In the genomic region with DNA sequence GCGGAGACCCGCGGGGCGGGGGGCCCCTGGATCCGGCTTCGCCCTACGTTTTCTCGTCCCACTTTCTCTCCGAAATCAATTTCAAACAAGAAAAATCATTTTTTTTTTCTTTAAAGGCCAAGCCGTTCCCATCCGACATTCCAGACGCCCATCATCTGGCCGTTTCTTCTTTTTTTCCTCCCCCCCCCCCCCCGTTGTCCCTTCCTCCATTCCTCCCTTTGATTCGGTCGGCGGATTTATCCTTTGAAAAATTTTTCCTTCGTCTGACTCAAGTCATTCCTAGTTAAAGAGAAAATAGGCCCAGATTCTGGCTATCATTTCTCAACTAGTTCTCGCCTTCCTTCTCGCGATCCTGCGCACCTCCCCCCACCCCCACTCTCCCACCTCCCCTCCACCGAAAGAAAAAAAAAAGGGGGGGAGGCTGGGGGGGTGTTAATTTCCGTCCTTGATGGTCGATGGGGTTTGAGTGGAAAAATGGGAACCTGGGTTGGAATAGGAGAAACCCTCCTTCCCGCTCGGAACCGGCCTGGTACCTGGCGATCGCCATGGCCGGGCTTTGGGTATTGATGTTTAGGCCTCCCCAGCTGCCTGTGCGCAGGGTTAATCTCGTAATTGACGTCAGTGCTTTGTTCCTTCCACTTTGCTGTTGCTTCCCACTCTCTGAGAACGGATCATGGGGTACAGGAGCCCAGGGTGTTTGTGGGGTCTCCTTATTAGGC, we compare ENCODE assay signal across 7 mouse cellular contexts. TPM values are rescaled to one million over a fixed set of nuclear protein-coding genes. Genes with fewer than 3 reads are reported as not detected.
A peak's percentile ranks its signal among the peaks of the same experiment; 100 is the strongest.
DNase-seq lines count a peak whose midpoint lies in the region; ATAC-seq lines count a peak whose summit lies in the region.

No protein-coding gene starts in this region.

- ATAC-seq in common myeloid progenitor, adult 5-6 weeks (replicated peaks; ENCODE audit: low read depth, poor library complexity, severe bottlenecking): peak; percentile 31
- no peak for ATAC-seq in intestine, embryonic 14.5 days (replicated peaks; ENCODE audit: low FRiP score, low TSS enrichment, low read depth)

- H3K9me3 ChIP-seq in intestine, embryonic 14.5 days (ENCODE audit: control insufficient read depth, low read length): no peaks in the 10 kb centered on the region

- H3K4me1 ChIP-seq in intestine, embryonic 14.5 days (replicated peaks; ENCODE audit: control insufficient read depth, insufficient read depth, low read length): peaks cover 4% of the 10 kb centered on the region; the same call in 1 of the 2 replicates

- intact Hi-C loops in gastrocnemius, postnatal 14 days (cut with DNase I; ENCODE audit: low total_unique reads): no loop called here
- intact Hi-C loops in left cerebral cortex, postnatal 36 days (cut with DNase I): loop anchor here (2.0 kb wide), 2 partner anchors 27 to 51 kb away; partner anchors contain the start of genes Hspa4 and Zcchc10

- WGBS in intestine, embryonic 14.5 days: under 1% methylated on average over 35 of the region's 35 CpGs

- peak overlapping the region; percentile 98 for H3K9ac ChIP-seq in intestine, embryonic 14.5 days (ENCODE audit: low read length)

- H3K4me3 ChIP-seq in intestine, embryonic 14.5 days (ENCODE audit: low read depth, low read length): peak overlapping the region; percentile 67

- no peaks in the 10 kb centered on the region for H3K27me3 ChIP-seq in intestine, embryonic 14.5 days (replicated peaks; ENCODE audit: control insufficient read depth, insufficient read depth, low read length)

- peak overlapping the region; percentile 96 for H3K27ac ChIP-seq in intestine, embryonic 14.5 days (ENCODE audit: low read depth)

- H3K4me2 ChIP-seq in intestine, embryonic 14.5 days (ENCODE audit: low read length): peak overlapping the region; percentile 71

- DNase-seq in adipocyte (ENCODE audit: low spot score): peak; percentile 77
- peak; percentile 23 for DNase-seq in gastrocnemius, postnatal 14 days
- DNase-seq in intestine, embryonic 14.5 days (ENCODE audit: low spot score): peak; percentile 90
- DNase-seq in left cerebral cortex, postnatal 36 days (ENCODE audit: low spot score in 2 of 2): peak; percentile 56
- DNase-seq in mesoderm, embryonic 11.5 days (ENCODE audit: low read depth, low spot score): peak; percentile 80
- DNase-seq in right cerebral cortex, postnatal 25 days: peak; percentile 58

- peaks cover 5% of the 10 kb centered on the region; the same call in 1 of the 2 replicates for H3K36me3 ChIP-seq in intestine, embryonic 14.5 days (ENCODE audit: control insufficient read depth, insufficient read depth, low read length)

RNA-seq across cellular contexts. Expression of gene Aff4, which starts 0.8 kb away (rescaled TPM):
- total RNA-seq in common myeloid progenitor, adult 5-6 weeks (2017): 65.0 and 90.0 TPM in 2 replicates
- total RNA-seq in gastrocnemius, postnatal 14 days (2021): 10 to 100 TPM; 82.6 to 94.5 TPM
- 48.1 and 56.6 TPM in 2 replicates for polyA plus RNA-seq in intestine, embryonic 14.5 days (2014; fragmentation: Nextera tagmentation; extraction: Ambion mirVana)
- total RNA-seq in left cerebral cortex, postnatal 36 days (2021): 100 to 1,000 TPM; 157 to 221 TPM

RNA-seq across cellular contexts. Expression of gene Zcchc10, which starts 26.9 kb away (rescaled TPM):
- 9.6 and 22.0 TPM in 2 replicates for total RNA-seq in common myeloid progenitor, adult 5-6 weeks (2017)
- total RNA-seq in gastrocnemius, postnatal 14 days (2021): 1 to 10 TPM; 7.4 to 8.7 TPM
- polyA plus RNA-seq in intestine, embryonic 14.5 days (2014; fragmentation: Nextera tagmentation; extraction: Ambion mirVana): 22.4 and 22.5 TPM in 2 replicates
- 1 to 10 TPM; 9.3 to 9.5 TPM for total RNA-seq in left cerebral cortex, postnatal 36 days (2021)

RNA-seq across cellular contexts. Expression of gene Hspa4, which starts 51.1 kb away (rescaled TPM):
- 558 and 573 TPM in 2 replicates for total RNA-seq in common myeloid progenitor, adult 5-6 weeks (2017)
- total RNA-seq in gastrocnemius, postnatal 14 days (2021): 100 to 1,000 TPM in 1 of 2 experiments, 10 to 100 TPM in 1; 94.8 to 113 TPM
- 105 and 110 TPM in 2 replicates for polyA plus RNA-seq in intestine, embryonic 14.5 days (2014; fragmentation: Nextera tagmentation; extraction: Ambion mirVana)
- 100 to 1,000 TPM; 163 to 181 TPM for total RNA-seq in left cerebral cortex, postnatal 36 days (2021)

Comparison
In these comparisons a context has a peak if more than half of its experiments do, and no peak if none do; other contexts are left out.
1. DNase-seq: peak in every context shown above with its lines; median percentile 90 in intestine, embryonic 14.5 days; 80 in mesoderm, embryonic 11.5 days; 77 in adipocyte; 58 in right cerebral cortex, postnatal 25 days; 56 in left cerebral cortex, postnatal 36 days; 23 in gastrocnemius, postnatal 14 days.